Mouse (Mus musculus): ENCODE measurements around the gene Twnk.
A peak's percentile ranks its signal among the peaks of the same experiment; 100 is the strongest.

Gene Twnk

DNA sequence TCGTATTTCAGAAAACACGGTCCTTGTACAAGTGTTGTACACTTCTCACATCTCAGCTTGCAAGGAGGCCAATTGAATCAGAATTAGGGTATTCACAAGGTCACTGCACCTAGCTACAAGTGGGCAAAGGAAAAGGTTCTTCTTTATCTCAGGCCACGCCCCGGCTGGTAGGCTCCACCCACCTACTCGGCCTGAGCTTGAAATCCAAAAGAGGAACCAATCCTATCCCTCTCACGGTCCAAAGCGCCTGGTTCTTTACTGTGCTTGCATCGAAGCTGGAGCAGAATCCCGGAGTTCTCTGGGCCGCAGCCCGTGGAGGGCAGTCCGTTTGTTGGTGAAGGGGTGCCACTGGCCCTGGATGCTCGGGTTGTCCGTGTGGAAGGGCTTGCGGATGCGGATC lies at the start of gene Twnk:
Gene Twnk, plus strand, starts transcription at position 220 of the 400 bp plus-strand sequence.
- DNase-seq, result peak; percentile 57

DNA sequence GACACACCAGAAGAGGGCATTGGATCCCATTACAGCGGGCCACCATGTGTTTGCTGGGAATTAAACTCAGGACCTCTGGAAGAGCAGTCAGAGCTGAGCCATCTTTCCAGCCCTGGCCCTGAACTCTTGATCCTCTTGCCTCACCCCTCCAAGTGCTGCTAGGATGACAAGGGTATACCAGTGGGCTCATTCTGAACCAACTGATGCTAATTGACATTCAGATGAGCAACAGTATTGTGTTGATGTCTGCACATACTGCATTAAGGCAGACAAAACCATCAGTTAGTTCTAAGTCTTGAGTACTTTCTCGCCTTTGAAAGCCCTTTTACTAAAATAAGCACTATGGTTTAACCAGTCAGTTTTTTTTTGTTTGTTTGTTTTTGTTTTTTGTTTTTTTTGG lies 45.8 kb upstream of the Twnk start:
- no peak for DNase-seq

DNA sequence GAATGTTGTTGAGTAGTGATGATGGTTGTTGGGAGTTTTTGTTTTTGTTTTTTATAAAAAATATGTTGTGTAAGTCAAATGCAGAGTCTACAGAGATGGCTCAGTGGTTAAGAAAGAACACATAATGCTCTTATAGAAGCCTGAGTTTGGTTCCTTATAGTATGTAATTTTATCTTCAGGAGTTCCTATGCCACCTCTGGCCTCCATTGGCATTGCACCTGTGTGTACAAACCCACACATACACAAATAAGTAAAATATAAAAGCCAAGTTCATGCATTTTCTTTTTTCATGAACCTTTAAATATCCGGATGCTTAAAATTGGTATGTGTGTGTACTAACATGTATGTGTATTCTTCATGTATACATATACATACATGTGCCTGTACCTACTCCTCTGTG lies 39.5 kb upstream of the Twnk start:
- DNase-seq, result no peak

DNA sequence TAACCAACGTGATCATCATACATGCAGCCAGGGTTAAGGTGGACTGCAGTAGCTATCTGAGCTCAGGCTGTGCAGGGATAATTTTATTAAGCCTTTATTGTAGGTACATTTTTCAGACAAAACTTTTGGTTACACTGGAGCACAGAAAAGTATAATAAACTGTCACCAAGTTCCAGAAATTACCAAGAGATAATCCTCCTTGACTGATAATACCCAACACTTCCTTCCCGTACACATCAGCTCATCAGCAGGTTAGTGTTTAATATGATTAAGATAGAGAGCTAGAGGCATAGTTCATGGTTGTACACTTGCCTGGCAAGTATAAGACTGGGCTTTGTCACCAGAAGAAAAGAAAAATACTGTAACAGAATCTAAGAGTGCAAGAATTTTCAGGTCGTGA lies 37.1 kb upstream of the Twnk start:
- DNase-seq, result no peak

DNA sequence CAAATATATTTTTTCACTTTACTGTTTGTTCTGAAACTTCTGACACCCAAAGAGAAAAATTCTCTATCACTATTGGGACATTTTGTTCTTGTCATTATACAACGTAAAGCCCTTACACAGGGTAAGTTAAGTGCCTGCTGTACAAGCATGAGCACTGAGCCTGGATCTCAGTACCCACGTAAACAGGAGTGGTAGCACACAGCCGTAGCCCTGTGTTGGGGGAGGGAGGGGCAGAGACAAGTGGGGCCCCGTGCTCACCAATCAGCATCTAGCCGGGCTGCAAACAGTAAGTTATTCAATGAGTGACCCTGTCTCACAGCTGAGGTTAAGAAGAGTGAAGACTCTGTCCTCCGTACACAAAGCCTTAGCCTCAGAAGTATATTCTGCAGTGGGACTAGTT lies 28.8 kb upstream of the Twnk start:
- DNase-seq, result no peak

DNA sequence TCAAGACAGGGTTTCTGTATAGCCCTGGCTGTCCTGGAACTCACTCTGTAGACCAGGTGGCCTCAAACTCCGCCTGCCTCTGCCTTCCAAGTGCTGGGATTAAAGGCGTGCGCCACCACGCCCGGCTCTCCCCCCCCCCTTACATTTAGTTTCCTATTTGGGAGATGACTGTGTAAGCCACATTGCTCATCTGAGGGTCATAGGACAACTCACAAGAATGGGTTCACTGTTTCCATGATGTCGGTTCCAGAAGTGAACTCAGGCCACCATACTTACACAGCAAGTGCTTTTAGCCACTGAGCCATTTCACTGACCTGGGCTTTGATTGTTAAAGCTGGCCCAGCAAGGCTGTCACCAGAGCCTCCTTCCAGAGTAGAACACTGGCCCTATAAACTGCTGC lies 28.3 kb upstream of the Twnk start:
- no peak for DNase-seq

DNA sequence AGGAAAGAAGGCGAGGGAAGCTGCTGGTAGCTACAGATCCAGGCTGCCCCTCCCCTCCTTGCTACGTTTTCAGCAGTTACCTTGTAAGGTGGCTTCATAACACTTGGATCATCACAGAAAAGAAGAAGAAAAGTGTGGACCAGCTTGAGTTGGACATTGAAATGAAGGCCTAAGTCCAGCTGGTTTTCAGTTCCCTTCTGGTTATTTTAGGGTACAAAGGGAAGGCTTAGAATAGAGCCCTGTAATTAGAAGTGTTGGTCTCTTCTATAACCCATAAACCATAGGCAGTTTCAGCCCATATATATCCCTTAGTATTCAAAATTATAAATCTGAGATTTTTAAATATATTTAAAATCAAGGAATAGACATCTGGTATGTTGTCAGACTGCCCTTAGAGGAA lies 24.7 kb upstream of the Twnk start:
- DNase-seq, result no peak

DNA sequence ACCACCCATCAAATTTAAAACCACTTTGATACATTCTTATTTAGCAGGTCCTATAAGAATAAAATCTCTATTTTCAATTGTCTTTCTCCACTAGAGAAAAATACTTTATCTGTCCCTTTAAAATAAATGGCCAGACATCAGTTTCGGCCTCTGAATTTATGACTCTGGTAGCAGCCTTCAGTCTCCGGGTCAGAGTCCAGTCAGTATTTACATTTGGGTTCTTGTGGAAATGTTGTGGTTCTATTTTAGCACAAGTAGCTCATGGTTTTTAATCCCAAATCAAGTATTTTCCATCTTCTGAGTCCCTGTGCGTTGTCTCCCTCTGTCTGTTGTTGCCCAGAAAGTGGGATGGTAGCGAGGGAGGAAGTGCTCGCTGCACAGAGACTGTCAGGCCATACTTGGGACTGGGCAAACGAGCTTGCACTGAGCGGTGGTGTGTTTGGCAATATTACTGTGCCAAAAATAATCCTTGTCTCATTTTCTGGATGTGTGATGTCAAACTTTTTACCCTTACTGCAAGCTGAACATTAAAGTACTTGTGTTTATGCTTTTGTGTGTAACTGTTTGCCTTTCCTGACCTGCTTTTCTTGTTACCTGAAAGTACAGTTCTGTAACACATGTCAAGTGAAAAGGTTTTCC lies 22.9 kb upstream of the Twnk start:
- no peak for DNase-seq

DNA sequence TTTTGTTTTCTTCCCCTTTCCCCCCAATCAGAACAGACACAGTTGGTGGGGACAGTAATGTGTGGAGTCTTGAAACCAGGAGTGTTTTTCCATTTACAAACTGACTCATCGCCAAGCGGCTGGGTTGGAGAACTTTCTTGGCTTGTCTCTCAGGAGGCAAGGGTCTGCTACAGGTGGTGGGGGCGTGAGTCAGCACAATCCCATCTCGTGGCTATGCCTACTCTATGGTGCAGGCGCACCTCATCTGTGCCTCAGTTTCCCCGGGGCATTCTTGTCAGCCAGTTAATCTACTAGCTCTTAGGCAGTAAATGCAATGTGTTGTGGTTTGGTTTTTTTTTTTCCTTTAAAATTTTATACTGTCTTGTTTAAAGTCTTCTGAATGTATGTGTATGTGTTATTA lies 22.1 kb upstream of the Twnk start:
- no peak for DNase-seq

DNA sequence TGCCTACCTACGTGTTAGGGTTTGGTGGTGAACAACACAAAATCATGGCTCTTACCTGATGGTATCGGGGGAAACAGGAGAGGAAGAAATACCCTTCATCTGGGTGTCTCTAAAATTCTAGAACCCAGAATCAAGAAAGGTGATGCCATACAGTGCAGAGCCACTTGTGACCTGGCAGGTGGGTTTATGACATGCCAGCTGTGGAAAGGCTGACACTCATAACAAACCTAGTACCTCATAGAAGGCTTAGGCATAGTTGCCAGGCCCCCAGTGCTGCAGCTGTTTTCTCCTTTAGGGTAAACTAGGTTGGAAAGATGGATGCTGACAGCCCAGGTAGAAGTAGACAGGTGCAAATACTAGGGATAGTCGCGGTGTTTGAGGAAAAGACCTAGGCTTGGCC lies 21.0 kb upstream of the Twnk start:
- DNase-seq, result no peak

DNA sequence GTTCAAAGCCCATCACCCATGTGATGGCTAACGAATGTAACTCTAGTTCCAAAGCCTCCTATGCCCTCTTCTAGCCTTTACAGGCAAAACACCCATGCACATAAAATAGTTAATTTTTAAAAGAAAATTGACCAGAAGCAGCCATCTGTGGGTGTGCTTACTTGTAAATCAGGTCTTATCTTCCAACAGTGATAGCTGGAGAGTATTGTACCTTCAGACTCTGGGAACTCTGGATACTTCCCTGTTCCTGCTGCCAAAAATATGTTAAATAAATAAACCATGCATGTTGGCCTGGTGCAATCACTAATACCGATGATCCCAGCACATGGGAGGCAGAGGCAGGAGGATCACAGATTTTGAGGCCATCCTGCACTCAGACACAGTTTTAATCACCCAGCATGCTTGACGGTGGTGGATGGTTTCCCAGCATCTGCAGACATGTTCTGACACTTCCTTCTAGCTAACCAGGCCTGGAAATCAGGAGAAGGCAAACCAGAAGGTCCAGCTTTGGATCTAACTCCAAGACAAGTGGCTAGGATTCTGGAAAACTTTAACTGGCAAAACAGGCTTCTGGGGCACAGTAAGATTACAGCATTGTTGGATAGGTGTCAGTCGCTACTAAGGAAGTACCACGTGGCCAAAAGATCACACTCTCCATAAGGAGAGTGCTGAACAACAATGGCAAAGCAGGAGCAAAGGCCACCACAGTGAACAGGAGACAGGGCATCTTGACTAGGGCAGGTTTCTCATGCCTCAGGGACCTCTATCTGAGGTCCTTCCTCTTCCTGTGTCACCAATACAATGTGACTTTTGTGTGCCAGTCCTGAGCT lies 20.1 kb upstream of the Twnk start:
- no peak for DNase-seq

DNA sequence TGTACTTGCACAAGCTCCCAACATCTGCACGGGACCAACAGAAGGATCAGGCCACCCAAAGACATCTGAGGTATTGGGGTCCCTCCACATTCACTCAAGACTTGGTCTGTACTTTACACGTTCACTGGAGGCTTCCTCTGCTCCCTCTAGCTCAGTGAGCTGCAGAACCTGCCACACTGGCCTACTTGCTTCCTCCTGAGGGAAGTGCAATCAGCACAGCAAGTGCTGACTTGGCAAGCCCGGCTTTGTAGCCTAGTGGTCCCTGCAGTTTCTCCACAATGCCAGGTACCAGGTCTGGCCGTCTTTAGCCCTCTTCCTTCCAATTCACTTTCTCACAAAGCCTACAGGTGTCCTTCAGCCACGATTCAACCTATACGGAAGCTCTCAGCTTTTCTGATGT lies 18.5 kb upstream of the Twnk start:
- no peak for DNase-seq

DNA sequence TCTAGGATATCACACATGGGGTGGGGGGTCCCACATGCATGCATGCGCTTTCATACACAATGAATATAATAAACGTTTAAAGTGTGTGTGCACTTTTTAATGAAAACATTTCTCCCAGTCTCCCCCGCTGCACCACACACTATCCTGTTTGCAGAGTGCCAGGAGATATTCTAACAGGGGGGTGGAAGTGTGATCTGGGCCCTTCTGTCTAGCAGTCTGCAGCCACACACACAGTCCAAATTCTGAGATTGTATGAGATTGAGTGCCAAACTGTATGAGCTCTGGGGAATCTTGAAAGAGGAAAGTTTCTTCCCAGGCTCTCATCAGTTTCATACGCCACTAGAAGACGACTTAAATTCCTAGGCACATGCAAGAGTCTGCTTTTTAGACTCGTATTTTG lies 17.6 kb upstream of the Twnk start:
- no peak for DNase-seq

DNA sequence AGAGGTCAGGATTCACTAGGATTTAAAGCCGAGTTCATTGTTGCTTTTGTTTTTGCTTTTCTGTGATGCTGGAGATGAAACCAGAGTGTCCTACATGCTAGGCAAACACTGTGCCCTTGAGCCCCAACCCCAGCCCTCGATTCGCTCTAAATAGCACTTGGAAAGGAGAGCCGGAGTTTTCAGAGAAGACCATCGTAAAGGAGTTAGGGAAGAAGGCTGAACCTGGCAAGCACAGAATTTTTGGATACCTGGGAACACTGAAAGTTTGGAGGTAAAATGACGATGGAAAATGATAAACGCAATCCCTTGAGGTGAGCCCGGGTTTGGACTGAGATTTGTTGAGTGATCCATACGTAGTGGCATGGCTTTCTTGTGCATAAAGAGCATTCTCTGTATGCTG lies 17.1 kb upstream of the Twnk start:
- peak; percentile 12 for DNase-seq

DNA sequence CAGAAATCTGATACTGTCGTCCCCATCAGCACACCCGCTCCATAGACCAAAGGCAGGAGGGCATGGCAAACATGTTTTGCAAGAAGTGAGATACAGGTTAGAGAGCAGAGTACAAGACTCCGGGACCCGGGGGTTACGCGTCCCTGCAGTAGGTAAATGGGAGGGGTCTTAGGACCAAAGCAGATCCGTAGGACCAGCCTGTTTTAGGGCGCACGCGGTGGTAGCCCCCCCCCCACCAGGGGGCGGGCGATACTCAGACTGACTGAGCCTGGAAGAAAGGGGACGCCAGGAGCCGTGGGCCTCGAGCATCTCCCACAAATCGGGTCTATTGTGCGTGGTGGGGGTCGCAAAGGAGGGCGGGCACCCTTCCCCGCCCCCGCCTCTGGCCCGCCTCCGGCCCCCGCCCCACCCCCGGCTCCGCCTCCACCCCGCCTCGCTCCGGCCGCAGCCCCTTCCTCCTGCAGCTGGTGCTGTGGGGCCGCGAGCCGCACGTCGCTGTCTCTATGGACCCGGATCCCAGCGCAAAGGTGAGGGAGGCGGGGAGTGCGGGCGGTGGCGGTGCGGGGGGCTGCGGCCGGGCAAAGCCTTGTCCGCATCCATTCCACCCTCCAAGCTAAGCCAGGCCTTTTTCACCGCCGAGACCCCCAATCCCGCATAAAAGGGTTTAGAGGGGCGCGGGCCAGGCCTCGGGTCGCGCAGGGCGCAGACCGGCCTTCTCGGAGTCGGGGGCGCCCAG lies 16.5 kb upstream of the Twnk start, which contains the start of gene Sema4g:
Gene Sema4g, plus strand, starts transcription at position 271 of the 736 bp plus-strand sequence.
- peak; percentile 79 for DNase-seq

DNA sequence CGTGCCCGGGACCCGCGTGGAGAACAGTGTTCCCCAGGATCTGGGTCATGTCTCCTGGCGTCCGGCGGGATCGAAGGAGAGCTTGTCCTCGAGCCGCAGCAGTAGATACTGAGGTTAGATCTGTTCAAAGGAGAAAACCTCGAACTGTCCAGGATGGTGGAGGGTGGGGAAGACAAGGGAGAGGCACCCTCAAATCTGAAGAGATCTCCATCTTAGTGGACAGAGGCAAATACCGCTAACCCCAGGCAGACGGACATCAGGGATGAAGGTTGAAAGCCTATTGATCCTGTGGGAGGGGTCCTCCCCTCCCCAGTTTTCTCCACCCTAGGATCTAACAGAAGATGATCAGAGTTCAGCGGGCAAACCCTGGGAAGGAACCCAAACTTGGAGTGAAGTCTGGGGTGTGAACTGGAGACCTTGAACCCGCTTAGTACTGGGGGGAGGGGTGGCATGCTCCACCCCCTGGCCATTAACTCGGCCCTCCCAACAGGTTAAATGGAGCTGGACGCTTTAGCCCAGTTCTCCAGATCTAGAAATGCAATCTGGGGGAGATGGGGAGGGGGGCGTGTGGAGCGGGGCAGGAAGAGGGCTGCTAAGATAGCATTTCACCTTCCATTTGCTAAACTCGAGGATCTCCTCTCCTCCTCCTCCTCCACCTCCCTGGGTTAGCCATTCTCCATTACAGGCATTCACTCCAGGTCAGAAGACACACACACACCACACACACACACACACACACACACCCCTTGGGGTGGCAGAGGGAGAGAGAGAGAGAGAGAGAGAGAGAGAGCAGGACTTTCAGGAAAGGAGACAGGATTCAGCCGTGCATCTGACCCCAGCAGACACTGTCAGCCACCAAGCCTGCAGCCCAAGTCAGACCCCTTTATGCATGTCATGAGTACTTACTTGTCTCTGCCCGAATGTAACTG lies 15.6 kb upstream of the Twnk start:
- peak; percentile 19 for DNase-seq

DNA sequence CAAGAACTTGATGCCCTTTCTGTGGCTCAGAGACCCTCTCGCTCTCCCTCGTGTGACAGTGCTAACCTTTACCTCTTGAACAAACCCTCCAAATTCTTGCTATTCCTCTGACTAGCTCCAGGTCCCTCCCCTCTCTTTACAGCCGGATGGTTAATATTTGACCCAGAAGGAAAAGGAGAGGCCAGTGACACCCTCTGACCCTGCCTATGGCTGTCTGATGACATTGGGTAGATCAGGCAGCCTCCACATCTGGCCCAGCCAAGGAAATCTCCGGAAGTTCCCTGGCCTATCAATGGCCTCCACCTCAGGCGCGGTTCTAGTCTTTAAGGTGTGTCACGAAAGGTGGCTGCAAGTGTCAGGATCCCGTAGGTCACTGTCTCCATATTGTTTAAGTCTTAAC lies 14.4 kb upstream of the Twnk start:
- DNase-seq, result no peak

DNA sequence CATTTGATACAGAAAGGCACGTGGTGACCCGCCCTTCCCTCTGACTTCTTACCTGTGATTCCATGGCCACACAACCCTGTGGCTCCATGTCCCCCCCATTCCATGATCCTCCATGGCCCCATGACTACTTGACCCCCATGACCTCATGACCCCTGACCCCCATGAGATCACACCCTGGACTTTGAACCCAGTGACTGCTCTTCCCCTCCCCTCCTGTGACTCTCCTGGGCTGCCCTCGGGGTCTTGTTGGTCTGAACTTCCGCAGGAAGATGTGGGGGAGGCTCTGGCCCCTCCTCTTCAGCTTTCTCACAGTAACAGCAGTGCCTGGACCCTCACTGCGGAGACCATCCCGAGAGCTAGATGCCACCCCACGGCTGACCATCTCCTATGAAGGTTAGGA lies 13.2 kb upstream of the Twnk start:
- DNase-seq, result peak; percentile 19

DNA sequence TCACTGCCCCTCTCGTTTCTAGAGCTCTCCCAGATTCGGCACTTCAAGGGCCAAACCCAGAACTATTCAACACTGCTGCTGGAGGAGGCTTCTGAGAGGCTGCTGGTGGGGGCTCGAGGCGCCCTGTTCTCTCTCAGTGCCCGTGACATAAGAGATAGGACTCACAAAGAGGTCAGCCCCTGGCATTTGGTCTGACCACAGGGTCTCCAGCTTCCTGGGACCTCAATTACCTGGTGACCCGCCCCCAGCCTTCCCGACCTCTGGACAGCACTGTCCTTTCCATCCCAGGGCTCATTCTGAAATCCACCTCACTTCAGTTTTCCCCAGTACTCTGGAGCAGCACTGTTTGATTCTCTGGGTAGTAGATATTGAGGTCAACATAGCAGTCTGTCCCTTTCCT lies 12.8 kb upstream of the Twnk start:
- no peak for DNase-seq

DNA sequence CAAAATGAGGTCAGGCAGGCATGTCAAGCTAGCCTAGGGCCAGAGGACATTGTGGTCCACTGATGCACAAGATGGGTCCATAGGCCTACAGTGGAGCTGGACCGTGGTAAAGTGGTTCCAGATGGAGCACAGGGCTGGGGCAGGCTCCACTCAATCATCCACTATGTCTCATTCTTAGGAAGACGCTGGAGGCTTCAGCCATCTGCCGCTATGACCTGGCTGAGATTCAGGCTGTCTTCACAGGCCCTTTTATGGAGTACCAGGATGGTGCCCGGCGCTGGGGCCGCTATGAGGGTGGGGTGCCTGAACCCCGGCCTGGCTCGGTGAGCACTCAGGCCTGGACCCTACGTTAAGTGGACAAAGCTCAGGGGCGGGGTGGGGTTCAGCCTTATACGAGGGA lies 7.7 kb upstream of the Twnk start:
- no peak for DNase-seq

DNA sequence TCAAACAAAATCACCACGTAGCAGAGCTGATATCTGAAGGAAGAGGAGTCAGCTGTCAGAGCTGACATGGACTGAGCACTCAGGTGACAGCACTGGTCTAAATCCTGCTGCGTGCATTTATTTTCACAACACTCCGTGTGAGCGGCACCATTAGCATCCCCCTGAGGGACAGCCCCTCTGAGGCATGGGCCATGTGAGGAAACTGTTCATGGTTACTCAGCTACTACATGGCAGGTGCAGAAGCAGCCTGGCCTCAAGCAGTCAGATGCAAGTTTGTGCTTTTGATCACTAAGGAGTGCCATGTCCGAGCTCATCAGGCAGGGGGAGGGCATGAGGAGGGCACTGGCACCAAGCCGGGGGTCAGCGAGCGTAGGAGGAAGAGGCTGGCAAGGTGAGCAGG lies 5.8 kb upstream of the Twnk start:
- DNase-seq, result no peak

DNA sequence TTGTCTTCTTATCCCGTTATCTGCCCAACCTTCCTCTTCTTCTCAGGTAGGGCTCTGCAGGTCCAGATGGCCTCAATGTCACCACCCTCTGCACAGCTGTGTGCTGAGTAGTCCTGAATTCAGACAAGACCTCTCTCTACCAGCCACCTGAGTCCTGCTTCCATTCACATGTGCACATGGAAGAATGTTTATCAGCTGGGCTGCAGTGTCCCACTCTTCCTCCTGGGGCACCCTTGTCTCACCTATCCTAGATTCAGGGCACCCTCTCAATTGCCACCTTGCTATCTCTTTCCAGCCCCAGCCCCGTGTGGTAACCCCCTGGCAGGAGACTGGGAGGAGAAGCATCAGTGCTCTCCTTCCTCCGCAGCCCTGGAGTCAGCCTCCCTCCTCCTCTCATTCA lies 3.2 kb upstream of the Twnk start:
- DNase-seq, result no peak

Measured in embryo, embryonic 11 days (tissue).